Mouse (Mus musculus) embryonic facial prominence, embryonic 14.5 days (tissue): ENCODE results near the gene Ampd3. TPM values are rescaled to one million over a fixed set of nuclear protein-coding genes. Genes with fewer than 3 reads are reported as not detected.

Experiments
- ATAC-seq: fragments of 200-750 bp; cut with Nextera tagmentation; 2 replicates; pipeline ENCODE4 v1.8.0; 2017; ENCODE audit warnings: low read depth, moderate number of reproducible peaks, moderate TSS enrichment
- DNase-seq: peaks from one replicate; pipeline ENCODE4 v3.0.0-alpha.2; 2015; ENCODE audit warnings: low spot score
- H3K27ac ChIP-seq: fragments of 300-500 bp; sonication (generic); replicated peaks from 2 replicates; pipeline ENCODE4 v1.5.1; 2014; ENCODE audit warnings: low read depth, mild to moderate bottlenecking, low read length, moderate library complexity
- H3K27me3 ChIP-seq: fragments of 300-500 bp; sonication (generic); replicated peaks from 2 replicates; pipeline ENCODE4 v1.6.1; 2014; ENCODE audit warnings: low read length; ENCODE audit not compliant: control insufficient read depth, insufficient read depth
- H3K36me3 ChIP-seq: fragments of 300-500 bp; sonication (generic); 2 replicates; pipeline ENCODE4 v1.6.1; 2014; ENCODE audit warnings: low read length, mixed read lengths; ENCODE audit not compliant: control insufficient read depth, insufficient read depth
- H3K4me1 ChIP-seq: fragments of 300-500 bp; sonication (generic); 2 replicates; pipeline ENCODE4 v1.6.1; 2014; ENCODE audit warnings: antibody characterized with exemption, low read length; ENCODE audit not compliant: control insufficient read depth, insufficient read depth
- H3K4me2 ChIP-seq: fragments of 300-500 bp; sonication (generic); 2 replicates; pipeline ENCODE4 v1.6.1; 2014; ENCODE audit warnings: low read depth, mild to moderate bottlenecking, low read length, moderate library complexity, mixed read lengths
- H3K4me3 ChIP-seq: fragments of 300-500 bp; sonication (generic); 2 replicates; pipeline ENCODE4 v1.5.1; 2014; ENCODE audit warnings: low read depth, mild to moderate bottlenecking, low read length
- H3K9ac ChIP-seq: fragments of 300-500 bp; sonication (generic); 2 replicates; pipeline ENCODE4 v1.6.1; 2014; ENCODE audit warnings: low read depth, mild to moderate bottlenecking, low read length, moderate library complexity, mixed read lengths
- H3K9me3 ChIP-seq: fragments of 300-500 bp; sonication (generic); 2 replicates; pipeline ENCODE4 v1.6.1; 2016; ENCODE audit warnings: low read length; ENCODE audit not compliant: control insufficient read depth
- WGBS: fragments of 180-500 bp; shearing (Covaris S2); extraction: QIAGEN DNeasy Blood & Tissue Kit; methylation state at CpG from one replicate; pipeline ENCODE4 v1.1.7; 2014; 5-methylcytosine and 5-hydroxymethylcytosine counted together
- polyA plus RNA-seq: library from polyadenylated mRNA; unstranded; fragments of >200 nt; fragmentation: Nextera tagmentation; extraction: Ambion mirVana; gene quantifications from 2 replicates; pipeline ENCODE4 v1.2.1, GENCODE M21; 2014

The Ampd3 gene
- polyA plus RNA-seq, 1 experiment from 2014 or later, result 7.8 TPM

- H3K36me3 ChIP-seq, result no peaks in the 10 kb centered on the region
- WGBS, result 57% methylated on average over 1 of the region's 1 CpGs
Measured at GRCm38 (mm10) chr7:110751634-110752033, 16.4 kb upstream of the Ampd3 start.

GRCm38 (mm10) chr7:110753310-110753709, 14.7 kb upstream of the Ampd3 start:
- ATAC-seq (no peak), DNase-seq (no peak)
- Histone ChIP-seq H3K4me2 (no peak overlapping the region), H3K9ac (no peak overlapping the region), H3K27me3 (no peaks in the 10 kb centered on the region), H3K9me3 (no peaks in the 10 kb centered on the region), H3K4me3 (no peak overlapping the region), H3K36me3 (no peaks in the 10 kb centered on the region), H3K4me1 (peaks cover 6% of the 10 kb centered on the region; the same call in 1 of the 2 replicates), H3K27ac (no peak overlapping the region)
- 50% methylated on average over 1 of the region's 1 CpGs for WGBS

More at GRCm38 (mm10) chr7:110751634-110752033, 16.4 kb upstream of the Ampd3 start:
- H3K27me3 ChIP-seq, result no peaks in the 10 kb centered on the region
- no peaks in the 10 kb centered on the region for H3K9me3 ChIP-seq
- no peak overlapping the region for H3K9ac ChIP-seq
- H3K4me2 ChIP-seq, result no peak overlapping the region
- no peak overlapping the region for H3K27ac ChIP-seq
- no peak overlapping the region for H3K4me3 ChIP-seq
- DNase-seq, result peak; percentile 52
- H3K4me1 ChIP-seq, result peaks cover 6% of the 10 kb centered on the region; the same call in 1 of the 2 replicates
- no peak for ATAC-seq

- Histone ChIP-seq H3K27me3 (no peaks in the 10 kb centered on the region), H3K27ac (no peak overlapping the region), H3K4me3 (no peak overlapping the region), H3K36me3 (no peaks in the 10 kb centered on the region), H3K9ac (no peak overlapping the region), H3K4me1 (peaks cover 6% of the 10 kb centered on the region; the same call in 1 of the 2 replicates), H3K4me2 (no peak overlapping the region), H3K9me3 (no peaks in the 10 kb centered on the region)
- DNase-seq (no peak), ATAC-seq (no peak)
- WGBS, result 10% methylated on average over 5 of the region's 5 CpGs
Measured at GRCm38 (mm10) chr7:110753926-110754330, 14.1 kb upstream of the Ampd3 start.

GRCm38 (mm10) chr7:110756440-110756839, 11.6 kb upstream of the Ampd3 start:
- Histone ChIP-seq H3K4me1 (peaks cover 6% of the 10 kb centered on the region; the same call in 1 of the 2 replicates), H3K4me3 (no peak overlapping the region), H3K9ac (no peak overlapping the region), H3K4me2 (no peak overlapping the region), H3K36me3 (no peaks in the 10 kb centered on the region), H3K27me3 (no peaks in the 10 kb centered on the region), H3K9me3 (no peaks in the 10 kb centered on the region), H3K27ac (no peak overlapping the region)
- 48% methylated on average over 2 of the region's 2 CpGs for WGBS
- no peak for ATAC-seq
- DNase-seq, result no peak

GRCm38 (mm10) chr7:110762605-110763180, 5.3 kb upstream of the Ampd3 start:
- Histone ChIP-seq H3K27ac (no peak overlapping the region), H3K9ac (no peak overlapping the region), H3K9me3 (no peaks in the 10 kb centered on the region), H3K4me2 (no peak overlapping the region), H3K4me3 (no peak overlapping the region), H3K36me3 (no peaks in the 10 kb centered on the region), H3K27me3 (peaks cover 4% of the 10 kb centered on the region; the same call in 1 of the 2 replicates), H3K4me1 (no peaks in the 10 kb centered on the region)
- ATAC-seq (no peak), DNase-seq (no peak)
- 62% methylated on average over 5 of the region's 5 CpGs for whole genome bisulfite sequencing

GRCm38 (mm10) chr7:110768451-110769064, 552 bp downstream of the Ampd3 start:
- Histone ChIP-seq H3K9ac (peak overlapping the region; percentile 81), H3K36me3 (no peaks in the 10 kb centered on the region), H3K9me3 (no peaks in the 10 kb centered on the region), H3K27ac (no peak overlapping the region), H3K27me3 (peaks cover 7% of the 10 kb centered on the region; the same call in 1 of the 2 replicates), H3K4me3 (peak overlapping the region; percentile 56), H3K4me1 (peaks cover 14% of the 10 kb centered on the region), H3K4me2 (peak overlapping the region; percentile 98)
- DNase-seq (no peak), ATAC-seq (peak; percentile 76)
- 1% methylated on average over 18 of the region's 61 CpGs for WGBS

- no peaks in the 10 kb centered on the region for H3K36me3 ChIP-seq
- H3K9me3 ChIP-seq, result no peaks in the 10 kb centered on the region
- H3K27ac ChIP-seq, result no peak overlapping the region
- ATAC-seq (no peak), DNase-seq (no peak)
- H3K4me2 ChIP-seq, result peak overlapping the region; percentile 98
- 36% methylated on average over 4 of the region's 4 CpGs for WGBS
- H3K9ac ChIP-seq, result peak overlapping the region; percentile 81
- H3K4me1 ChIP-seq, result peaks cover 19% of the 10 kb centered on the region
- peak overlapping the region; percentile 56 for H3K4me3 ChIP-seq
- peaks cover 7% of the 10 kb centered on the region; the same call in 1 of the 2 replicates for H3K27me3 ChIP-seq
Measured at GRCm38 (mm10) chr7:110769094-110769493, 1.1 kb downstream of the Ampd3 start.

GRCm38 (mm10) chr7:110770949-110771348, 2.9 kb downstream of the Ampd3 start:
- Histone ChIP-seq H3K4me2 (no peak overlapping the region), H3K9ac (no peak overlapping the region), H3K9me3 (no peaks in the 10 kb centered on the region), H3K4me1 (peaks cover 27% of the 10 kb centered on the region), H3K27ac (no peak overlapping the region), H3K4me3 (no peak overlapping the region), H3K36me3 (no peaks in the 10 kb centered on the region), H3K27me3 (peaks cover 7% of the 10 kb centered on the region; the same call in 1 of the 2 replicates)
- DNase-seq (no peak), ATAC-seq (no peak)
- 82% methylated on average over 4 of the region's 4 CpGs for WGBS
